Mouse (Mus musculus): Measurements from ENCODE around the gene Dpf3. TPM values are rescaled to one million over a fixed set of nuclear protein-coding genes. Genes with fewer than 3 reads are reported as not detected.

The Dpf3 gene
- polyA plus RNA-seq, 1 experiment from 2014 or later = 20.7 TPM

GRCm38 (mm10) chr12:83485911-83486670 is 1.4 kb downstream of the Dpf3 start:
- Histone ChIP-seq H3K9me3 (replicated peaks) (no peaks in the 10 kb centered on the region), H3K4me3 (peak overlapping the region; percentile 84), H3K36me3 (no peaks in the 10 kb centered on the region), H3K4me2 (peak overlapping the region; percentile 97), H3K27me3 (0 out of 2 replicates have a peak, but pooled peaks cover 5% of the 10 kb centered on the region), H3K9ac (peak overlapping the region; percentile 87), H3K27ac (peak overlapping the region; percentile 94), H3K4me1 (replicated peaks) (peaks cover 43% of the 10 kb centered on the region)
- no peak for ATAC-seq (replicated peaks; ENCODE audit: insufficient number of reproducible peaks, insufficient read depth, low FRiP score, low read depth)
- WGBS = under 1% methylated on average over 53 of the region's 53 CpGs

- H3K9ac ChIP-seq = peak overlapping the region; percentile 87
- WGBS = 3% methylated on average over 24 of the region's 24 CpGs
- peaks cover 43% of the 10 kb centered on the region for H3K4me1 ChIP-seq (replicated peaks)
- H3K4me3 ChIP-seq = peak overlapping the region; percentile 84
- 0 out of 2 replicates have a peak, but pooled peaks cover 5% of the 10 kb centered on the region for H3K27me3 ChIP-seq
- no peaks in the 10 kb centered on the region for H3K9me3 ChIP-seq (replicated peaks)
- peak overlapping the region; percentile 94 for H3K27ac ChIP-seq
- H3K4me2 ChIP-seq = peak overlapping the region; percentile 97
- no peaks in the 10 kb centered on the region for H3K36me3 ChIP-seq
- ATAC-seq (replicated peaks; ENCODE audit: insufficient number of reproducible peaks, insufficient read depth, low FRiP score, low read depth) = no peak
These were observed 2.4 kb downstream of the Dpf3 start for GRCm38 (mm10) chr12:83484855-83485745.

DNA sequence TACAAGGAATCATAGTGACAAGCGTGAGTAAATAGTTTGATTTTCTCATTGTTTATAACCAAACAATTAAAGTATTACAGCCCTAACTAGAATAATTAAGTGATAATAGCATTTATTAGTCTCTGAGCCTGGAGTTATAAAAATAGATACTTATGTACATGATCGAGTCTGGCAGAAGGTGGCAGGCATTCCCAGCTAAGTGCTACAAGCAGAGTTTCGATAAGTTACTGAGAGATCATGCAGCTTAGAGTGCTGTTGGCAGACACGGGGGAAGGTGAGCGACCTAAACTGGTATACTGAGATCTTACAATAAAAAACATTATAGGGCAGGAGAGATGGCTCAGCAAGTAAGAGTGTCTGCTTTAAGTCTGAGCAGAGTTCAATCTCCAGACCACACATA is 3.9 kb downstream of the Dpf3 start:
- Histone ChIP-seq H3K27me3 (0 out of 2 replicates have a peak, but pooled peaks cover 5% of the 10 kb centered on the region), H3K27ac (peak overlapping the region; percentile 86), H3K4me1 (replicated peaks) (peaks cover 44% of the 10 kb centered on the region), H3K36me3 (no peaks in the 10 kb centered on the region), H3K9ac (no peak overlapping the region), H3K4me2 (peak overlapping the region; percentile 97), H3K9me3 (replicated peaks) (no peaks in the 10 kb centered on the region), H3K4me3 (0 out of 2 replicates have a peak overlapping the region, but pooled peaks have one; percentile 0)
- no peak for ATAC-seq (replicated peaks; ENCODE audit: insufficient number of reproducible peaks, insufficient read depth, low FRiP score, low read depth)
- WGBS = 31% methylated on average over 5 of the region's 5 CpGs

DNA sequence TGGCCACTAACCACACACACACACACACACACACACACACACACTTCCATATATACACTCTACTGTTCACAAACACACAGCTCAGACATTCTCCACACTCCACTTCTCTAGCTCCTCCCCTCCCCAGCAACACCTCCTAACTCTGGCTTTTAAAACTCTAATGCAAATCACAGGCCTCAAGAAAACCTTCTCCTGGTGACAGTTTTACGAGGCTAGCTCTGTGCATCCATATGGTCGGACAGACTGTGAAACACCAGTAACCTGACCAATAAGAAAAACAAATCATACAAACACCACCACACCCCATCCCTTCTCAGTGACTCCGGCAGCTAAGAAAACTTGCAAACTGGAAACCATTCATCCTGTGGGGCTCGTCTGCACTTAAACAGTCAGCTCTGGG is 6.1 kb downstream of the Dpf3 start:
- Histone ChIP-seq H3K36me3 (no peaks in the 10 kb centered on the region), H3K9me3 (replicated peaks) (no peaks in the 10 kb centered on the region), H3K4me3 (no peak overlapping the region), H3K27ac (peak overlapping the region; percentile 53), H3K4me2 (no peak overlapping the region), H3K27me3 (0 out of 2 replicates have a peak, but pooled peaks cover 5% of the 10 kb centered on the region), H3K4me1 (replicated peaks) (peaks cover 39% of the 10 kb centered on the region), H3K9ac (no peak overlapping the region)
- 55% methylated on average over 4 of the region's 4 CpGs for WGBS
- no peak for ATAC-seq (replicated peaks; ENCODE audit: insufficient number of reproducible peaks, insufficient read depth, low FRiP score, low read depth)

- Histone ChIP-seq H3K4me3 (no peak overlapping the region), H3K9ac (no peak overlapping the region), H3K27ac (no peak overlapping the region), H3K27me3 (0 out of 2 replicates have a peak, but pooled peaks cover 5% of the 10 kb centered on the region), H3K9me3 (replicated peaks) (no peaks in the 10 kb centered on the region), H3K4me2 (no peak overlapping the region), H3K4me1 (replicated peaks) (peaks cover 27% of the 10 kb centered on the region), H3K36me3 (no peaks in the 10 kb centered on the region)
- WGBS = 71% methylated on average over 7 of the region's 7 CpGs
- ATAC-seq (replicated peaks; ENCODE audit: insufficient number of reproducible peaks, insufficient read depth, low FRiP score, low read depth) = no peak
These were observed 7.6 kb downstream of the Dpf3 start for GRCm38 (mm10) chr12:83479818-83480401.

GRCm38 (mm10) chr12:83479140-83479539 is 8.4 kb downstream of the Dpf3 start:
- H3K4me2 ChIP-seq = no peak overlapping the region
- no peak for ATAC-seq (replicated peaks; ENCODE audit: insufficient number of reproducible peaks, insufficient read depth, low FRiP score, low read depth)
- H3K9ac ChIP-seq = no peak overlapping the region
- no peaks in the 10 kb centered on the region for H3K9me3 ChIP-seq (replicated peaks)
- no peak overlapping the region for H3K4me3 ChIP-seq
- no peaks in the 10 kb centered on the region for H3K36me3 ChIP-seq
- H3K4me1 ChIP-seq (replicated peaks) = peaks cover 25% of the 10 kb centered on the region
- peak overlapping the region; percentile 43 for H3K27ac ChIP-seq
- no peaks in the 10 kb centered on the region for H3K27me3 ChIP-seq
- 35% methylated on average over 1 of the region's 1 CpGs for WGBS

GRCm38 (mm10) chr12:83476277-83476676 is 11.2 kb downstream of the Dpf3 start:
- 82% methylated on average over 10 of the region's 10 CpGs for WGBS
- no peak overlapping the region for H3K27ac ChIP-seq
- H3K27me3 ChIP-seq = no peaks in the 10 kb centered on the region
- H3K4me2 ChIP-seq = no peak overlapping the region
- H3K36me3 ChIP-seq = no peaks in the 10 kb centered on the region
- H3K4me3 ChIP-seq = no peak overlapping the region
- no peak overlapping the region for H3K9ac ChIP-seq
- H3K4me1 ChIP-seq (replicated peaks) = peaks cover 37% of the 10 kb centered on the region
- no peak for ATAC-seq (replicated peaks; ENCODE audit: insufficient number of reproducible peaks, insufficient read depth, low FRiP score, low read depth)
- H3K9me3 ChIP-seq (replicated peaks) = no peaks in the 10 kb centered on the region

- Histone ChIP-seq H3K4me1 (replicated peaks) (peaks cover 39% of the 10 kb centered on the region), H3K27ac (no peak overlapping the region), H3K9ac (no peak overlapping the region), H3K9me3 (replicated peaks) (no peaks in the 10 kb centered on the region), H3K27me3 (no peaks in the 10 kb centered on the region), H3K4me3 (no peak overlapping the region), H3K36me3 (no peaks in the 10 kb centered on the region), H3K4me2 (no peak overlapping the region)
- no peak for ATAC-seq (replicated peaks; ENCODE audit: insufficient number of reproducible peaks, insufficient read depth, low FRiP score, low read depth)
- 49% methylated on average over 6 of the region's 6 CpGs for WGBS
These were observed 12.1 kb downstream of the Dpf3 start for GRCm38 (mm10) chr12:83475419-83475818.

- Histone ChIP-seq H3K9ac (no peak overlapping the region), H3K36me3 (no peaks in the 10 kb centered on the region), H3K4me3 (no peak overlapping the region), H3K4me1 (replicated peaks) (peaks cover 38% of the 10 kb centered on the region), H3K9me3 (replicated peaks) (no peaks in the 10 kb centered on the region), H3K27ac (peak overlapping the region; percentile 60), H3K4me2 (no peak overlapping the region; the same call in 1 of the 2 replicates), H3K27me3 (no peaks in the 10 kb centered on the region)
- no peak for ATAC-seq (replicated peaks; ENCODE audit: insufficient number of reproducible peaks, insufficient read depth, low FRiP score, low read depth)
- WGBS = 35% methylated on average over 5 of the region's 5 CpGs
These were observed 13.4 kb downstream of the Dpf3 start for GRCm38 (mm10) chr12:83473987-83474600.

DNA sequence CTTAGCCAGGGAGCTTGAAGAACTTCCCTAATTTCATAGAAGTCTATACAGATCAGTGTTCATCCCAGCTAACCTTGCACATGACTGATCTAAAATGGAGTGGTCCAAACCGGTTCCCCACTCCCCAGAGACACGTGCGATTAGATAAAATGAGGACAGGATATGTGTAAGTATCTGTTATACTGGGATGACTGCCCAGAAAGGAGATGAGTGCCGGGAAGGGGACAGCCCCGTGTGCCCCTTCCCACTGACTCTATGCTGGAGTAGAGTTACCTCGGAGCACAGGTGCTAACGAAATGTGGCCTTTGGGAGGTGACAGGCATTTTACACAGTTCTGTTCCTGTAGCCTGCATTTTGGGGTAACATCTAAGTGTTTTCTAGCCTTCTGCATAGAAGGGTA is 15.8 kb downstream of the Dpf3 start:
- H3K27me3 ChIP-seq = no peaks in the 10 kb centered on the region
- H3K27ac ChIP-seq = no peak overlapping the region
- no peak overlapping the region for H3K4me3 ChIP-seq
- H3K9ac ChIP-seq = no peak overlapping the region
- no peaks in the 10 kb centered on the region for H3K36me3 ChIP-seq
- H3K4me1 ChIP-seq (replicated peaks) = peaks cover 40% of the 10 kb centered on the region
- WGBS = 29% methylated on average over 7 of the region's 7 CpGs
- H3K4me2 ChIP-seq = no peak overlapping the region
- ATAC-seq (replicated peaks; ENCODE audit: insufficient number of reproducible peaks, insufficient read depth, low FRiP score, low read depth) = no peak
- no peaks in the 10 kb centered on the region for H3K9me3 ChIP-seq (replicated peaks)

- Histone ChIP-seq H3K27me3 (no peaks in the 10 kb centered on the region), H3K9me3 (replicated peaks) (no peaks in the 10 kb centered on the region), H3K4me3 (no peak overlapping the region), H3K4me1 (replicated peaks) (peaks cover 54% of the 10 kb centered on the region), H3K36me3 (no peaks in the 10 kb centered on the region), H3K27ac (no peak overlapping the region), H3K4me2 (no peak overlapping the region), H3K9ac (no peak overlapping the region)
- no peak for ATAC-seq (replicated peaks; ENCODE audit: insufficient number of reproducible peaks, insufficient read depth, low FRiP score, low read depth)
- WGBS = 73% methylated on average over 9 of the region's 9 CpGs
These were observed 17.4 kb downstream of the Dpf3 start for GRCm38 (mm10) chr12:83470085-83470484.

All from heart, embryonic 15.5 days (tissue).